Mouse (Mus musculus) midbrain, postnatal 0 days (tissue): ENCODE measurements at regions not wholly inside any gene's neighbourhood (a gene's known extent, or its start where the extent isn't known, plus 50 kb on each side); places are given as distances from the start of the nearest gene placed in this dataset.

Experiments
- ATAC-seq: fragments of 200-750 bp; cut with Nextera tagmentation; 2 replicates; pipeline ENCODE4 v1.8.0; 2017; ENCODE audit warnings: moderate number of reproducible peaks, mild to moderate bottlenecking, moderate TSS enrichment, moderate library complexity; ENCODE audit not compliant: low FRiP score
- DNase-seq: peaks from one replicate; pipeline ENCODE4 v3.0.0-alpha.2; 2015; ENCODE audit warnings: low spot score
- H3K27ac ChIP-seq: fragments of 300-500 bp; sonication (generic); 2 replicates; pipeline ENCODE4 v1.5.1; 2014; ENCODE audit warnings: low read depth, mild to moderate bottlenecking, low read length, mixed read lengths
- H3K27me3 ChIP-seq: fragments of 300-500 bp; sonication (generic); 2 replicates; pipeline ENCODE4 v1.6.1; 2014; ENCODE audit warnings: low read length, control low read depth, mixed read lengths; ENCODE audit not compliant: insufficient read depth
- H3K36me3 ChIP-seq: fragments of 300-500 bp; sonication (generic); 2 replicates; pipeline ENCODE4 v1.6.1; 2014; ENCODE audit warnings: low read length, control low read depth, mixed read lengths; ENCODE audit not compliant: insufficient read depth
- H3K4me1 ChIP-seq: fragments of 300-500 bp; sonication (generic); 2 replicates; pipeline ENCODE4 v1.6.1; 2014; ENCODE audit warnings: mild to moderate bottlenecking, control low read depth, antibody characterized with exemption, low read length, mixed read lengths; ENCODE audit not compliant: insufficient read depth
- H3K4me2 ChIP-seq: fragments of 300-500 bp; sonication (generic); 2 replicates; pipeline ENCODE4 v1.6.1; 2014; ENCODE audit warnings: low read depth, mild to moderate bottlenecking, low read length, mixed read lengths; ENCODE audit not compliant: poor library complexity, severe bottlenecking
- H3K4me3 ChIP-seq: fragments of 300-500 bp; sonication (generic); 2 replicates; pipeline ENCODE4 v1.5.1; 2014; ENCODE audit warnings: low read depth, mild to moderate bottlenecking, low read length, moderate library complexity
- H3K9ac ChIP-seq: fragments of 300-500 bp; sonication (generic); replicated peaks from 2 replicates; pipeline ENCODE4 v1.6.1; 2014; ENCODE audit warnings: mild to moderate bottlenecking, low read length, moderate library complexity, mixed read lengths; ENCODE audit not compliant: poor library complexity, severe bottlenecking
- H3K9me3 ChIP-seq: fragments of 300-500 bp; sonication (generic); 2 replicates; pipeline ENCODE4 v1.6.1; 2016; ENCODE audit warnings: low read length, control low read depth
- CTCF ChIP-seq: IDR thresholded peaks from 2 replicates; pipeline ENCODE4 v1.5.1; 2016; ENCODE audit warnings: antibody characterized with exemption, mild to moderate bottlenecking
- WGBS: fragments of 180-500 bp; shearing (Covaris S2); extraction: QIAGEN DNeasy Blood & Tissue Kit; methylation state at CpG from one replicate; pipeline ENCODE4 v1.1.7; 2014; 5-methylcytosine and 5-hydroxymethylcytosine counted together

DNA sequence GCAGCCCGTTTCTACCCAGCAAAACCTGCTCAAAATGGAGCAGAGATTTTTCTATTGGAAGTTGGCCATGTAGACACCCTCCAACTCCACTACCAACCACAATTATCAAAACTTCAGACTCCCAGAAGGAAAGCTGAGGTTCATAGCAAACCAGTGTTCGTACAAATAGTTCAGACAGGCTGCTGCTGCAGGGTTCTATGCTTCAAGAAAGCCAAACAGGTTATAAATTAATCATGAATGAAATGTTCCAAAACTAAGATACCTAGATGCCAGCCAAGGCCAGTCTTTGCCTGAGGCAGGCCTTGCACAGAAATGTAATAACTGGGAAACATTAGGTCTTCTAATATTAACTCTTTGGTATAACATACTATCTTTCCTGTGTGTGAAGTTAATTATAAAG, 158.9 kb downstream of the Il15 start:
- Histone ChIP-seq H3K36me3 (no peaks in the 10 kb centered on the region), H3K27ac (no peak overlapping the region), H3K27me3 (no peaks in the 10 kb centered on the region), H3K4me3 (no peak overlapping the region), H3K9ac (no peak overlapping the region), H3K9me3 (no peaks in the 10 kb centered on the region), H3K4me1 (no peaks in the 10 kb centered on the region), H3K4me2 (no peak overlapping the region)
- no peak for DNase-seq
- ATAC-seq = no peak
- no peak for TF ChIP-seq CTCF
- WGBS = 56% methylated on average over 2 of the region's 2 CpGs

- H3K9me3 ChIP-seq = no peaks in the 10 kb centered on the region
- no peaks in the 10 kb centered on the region for H3K27me3 ChIP-seq
- H3K4me2 ChIP-seq = no peak overlapping the region
- no peak overlapping the region for H3K9ac ChIP-seq
- no peak overlapping the region for H3K27ac ChIP-seq
- peak; percentile 46 for TF ChIP-seq CTCF
- no peaks in the 10 kb centered on the region for H3K36me3 ChIP-seq
- DNase-seq = peak; percentile 10
- ATAC-seq = no peak
- H3K4me3 ChIP-seq = no peak overlapping the region
- 63% methylated on average over 2 of the region's 2 CpGs for WGBS
- no peaks in the 10 kb centered on the region for H3K4me1 ChIP-seq
Measured at GRCm38 (mm10) chr8:82229883-82230282, 173.1 kb downstream of the Il15 start.

GRCm38 (mm10) chr8:82201746-82202145, 201.3 kb downstream of the Il15 start:
- no peak overlapping the region for H3K4me2 ChIP-seq
- ATAC-seq (no peak), DNase-seq (no peak)
- no peaks in the 10 kb centered on the region for H3K4me1 ChIP-seq
- no peak for TF ChIP-seq CTCF
- WGBS = 56% methylated on average over 3 of the region's 3 CpGs
- H3K27me3 ChIP-seq = no peaks in the 10 kb centered on the region
- no peak overlapping the region for H3K9ac ChIP-seq
- no peak overlapping the region for H3K27ac ChIP-seq
- H3K36me3 ChIP-seq = no peaks in the 10 kb centered on the region
- no peak overlapping the region for H3K4me3 ChIP-seq
- H3K9me3 ChIP-seq = no peaks in the 10 kb centered on the region

DNA sequence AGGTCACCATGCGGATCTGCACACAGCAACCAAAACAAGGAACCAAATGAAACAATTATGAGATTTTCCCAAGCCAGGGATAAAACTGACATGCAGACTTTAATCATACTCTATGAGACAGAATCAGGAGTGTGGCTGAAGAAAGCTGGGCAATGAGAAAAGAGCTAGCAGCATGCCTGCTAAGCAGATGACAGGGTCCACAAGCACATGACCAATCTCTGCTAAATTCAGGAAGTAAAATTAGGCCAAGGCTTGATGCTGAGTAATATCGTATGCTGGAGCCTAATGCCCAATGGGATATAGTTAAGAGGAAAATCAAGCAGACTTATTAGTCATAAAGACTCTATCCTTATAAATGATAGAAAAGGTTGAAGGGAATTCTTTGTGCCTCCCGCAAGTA, 202.8 kb downstream of the Il15 start:
- no peaks in the 10 kb centered on the region for H3K36me3 ChIP-seq
- no peaks in the 10 kb centered on the region for H3K27me3 ChIP-seq
- no peak overlapping the region for H3K4me3 ChIP-seq
- no peak overlapping the region for H3K4me2 ChIP-seq
- no peak for TF ChIP-seq CTCF
- H3K9ac ChIP-seq = no peak overlapping the region
- H3K9me3 ChIP-seq = no peaks in the 10 kb centered on the region
- ATAC-seq (no peak), DNase-seq (peak; percentile 16)
- H3K27ac ChIP-seq = no peak overlapping the region
- WGBS = 87% methylated on average over 3 of the region's 3 CpGs
- H3K4me1 ChIP-seq = no peaks in the 10 kb centered on the region

DNA sequence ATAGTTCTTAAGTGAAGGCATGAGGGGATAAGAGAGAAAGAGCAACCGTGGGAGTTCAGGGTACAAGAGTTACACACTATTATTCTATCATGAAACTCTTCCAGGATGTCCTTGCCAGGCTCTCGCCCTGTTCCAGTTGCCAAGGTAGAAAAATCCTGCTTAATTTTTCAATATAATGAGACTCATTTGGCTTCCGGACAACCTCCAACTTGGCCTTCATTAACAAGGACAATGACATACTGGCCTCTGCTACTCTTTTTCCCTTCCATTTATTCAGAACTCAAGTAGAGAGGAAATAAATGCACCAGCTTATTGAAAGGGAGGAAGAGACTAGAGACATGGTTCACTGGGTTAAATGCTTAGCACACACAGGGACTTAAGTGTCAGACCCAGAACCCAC, 206.5 kb downstream of the Il15 start:
- no peak overlapping the region for H3K9ac ChIP-seq
- no peak for TF ChIP-seq CTCF
- DNase-seq = peak; percentile 50
- no peak for ATAC-seq
- H3K36me3 ChIP-seq = no peaks in the 10 kb centered on the region
- no peak overlapping the region for H3K4me2 ChIP-seq
- no peak overlapping the region for H3K4me3 ChIP-seq
- H3K27ac ChIP-seq = no peak overlapping the region
- no peaks in the 10 kb centered on the region for H3K9me3 ChIP-seq
- 64% methylated on average over 3 of the region's 3 CpGs for WGBS
- no peaks in the 10 kb centered on the region for H3K27me3 ChIP-seq
- H3K4me1 ChIP-seq = no peaks in the 10 kb centered on the region

- WGBS = 60% methylated on average over 5 of the region's 5 CpGs
- no peak overlapping the region for H3K4me3 ChIP-seq
- H3K4me2 ChIP-seq = no peak overlapping the region
- no peaks in the 10 kb centered on the region for H3K4me1 ChIP-seq
- H3K9ac ChIP-seq = no peak overlapping the region
- no peak overlapping the region for H3K27ac ChIP-seq
- ATAC-seq = 0 out of 2 replicates have a peak, but pooled peaks have one; percentile 31
- no peaks in the 10 kb centered on the region for H3K36me3 ChIP-seq
- no peak for DNase-seq
- no peaks in the 10 kb centered on the region for H3K27me3 ChIP-seq
- TF ChIP-seq CTCF = no peak
- H3K9me3 ChIP-seq = no peaks in the 10 kb centered on the region
Measured at GRCm38 (mm10) chr8:82195112-82195511, 207.9 kb downstream of the Il15 start.
